Mouse (Mus musculus): ENCODE data around the gene Mpped2. TPM values are rescaled to one million over a fixed set of nuclear protein-coding genes. Genes with fewer than 3 reads are reported as not detected.

Gene Mpped2
- polyA plus RNA-seq, 1 experiment, result not detected

DNA sequence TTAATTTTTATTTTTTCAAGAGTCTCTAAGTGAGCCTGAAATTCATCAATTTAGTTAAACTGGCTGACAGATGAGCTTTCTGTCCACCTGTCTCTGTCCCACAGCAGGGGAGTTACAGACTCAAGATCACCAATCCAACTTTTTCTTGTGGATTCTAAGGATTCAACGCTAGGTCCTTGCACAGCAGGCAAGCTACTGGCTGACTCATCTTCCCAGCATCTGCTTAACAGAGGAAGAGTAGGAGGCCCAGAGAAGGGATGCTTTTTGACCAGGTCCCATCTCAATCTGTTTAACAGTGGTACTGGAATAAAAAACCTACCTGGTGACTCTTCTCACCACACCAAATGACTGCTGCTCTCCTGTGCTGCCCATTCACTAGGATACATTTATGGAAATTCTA is 133.0 kb downstream of the Mpped2 start:
- no peak overlapping the region for H3K4me3 ChIP-seq (ENCODE audit: insufficient read depth, low read depth, low read length)
- H3K27ac ChIP-seq (ENCODE audit: insufficient read depth, low read depth, low read length), result no peak overlapping the region
- 30% methylated on average over 1 of the region's 1 CpGs for WGBS

DNA sequence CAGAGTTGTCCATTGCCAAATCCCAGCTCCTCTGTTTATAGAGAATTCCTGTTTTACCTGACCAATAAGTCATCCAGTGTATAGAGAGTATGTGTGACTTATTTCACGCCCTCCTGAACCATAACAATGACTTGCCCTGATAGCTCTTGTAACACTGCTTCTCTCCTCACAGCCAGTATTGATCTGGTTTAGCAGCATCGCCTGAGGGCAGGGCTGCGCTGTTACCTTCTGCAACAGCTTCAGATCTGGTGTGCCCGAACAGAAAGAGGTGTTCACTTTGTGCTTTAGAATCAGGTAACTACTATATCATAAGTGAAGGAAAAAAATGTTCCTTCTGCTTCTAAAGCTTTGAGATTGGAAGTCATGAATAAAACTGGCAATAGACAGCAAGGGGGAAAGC is 133.7 kb downstream of the Mpped2 start:
- Histone ChIP-seq H3K4me3 (ENCODE audit: insufficient read depth, low read depth, low read length) (no peak overlapping the region), H3K27ac (ENCODE audit: insufficient read depth, low read depth, low read length) (no peak overlapping the region), H3K4me1 (ENCODE audit: control insufficient read depth, insufficient read depth, low read length) (peaks cover 8% of the 10 kb centered on the region; the same call in 1 of the 2 replicates)
- 91% methylated on average over 4 of the region's 4 CpGs for WGBS
- no peak for TF ChIP-seq POLR2A (IDR thresholded peaks at IDR 0.05; ENCODE audit: insufficient read depth, low read depth, low read length)
- no peak for TF ChIP-seq CTCF (IDR thresholded peaks at IDR 0.05; ENCODE audit: insufficient read depth, low read depth, low read length)

More for the DNA sequence above, 133.0 kb downstream of the Mpped2 start:
- TF ChIP-seq CTCF (IDR thresholded peaks at IDR 0.05; ENCODE audit: insufficient read depth, low read depth, low read length) (no peak), POLR2A (IDR thresholded peaks at IDR 0.05; ENCODE audit: insufficient read depth, low read depth, low read length) (no peak)
- peaks cover 8% of the 10 kb centered on the region for H3K4me1 ChIP-seq (ENCODE audit: control insufficient read depth, insufficient read depth, low read length)

DNA sequence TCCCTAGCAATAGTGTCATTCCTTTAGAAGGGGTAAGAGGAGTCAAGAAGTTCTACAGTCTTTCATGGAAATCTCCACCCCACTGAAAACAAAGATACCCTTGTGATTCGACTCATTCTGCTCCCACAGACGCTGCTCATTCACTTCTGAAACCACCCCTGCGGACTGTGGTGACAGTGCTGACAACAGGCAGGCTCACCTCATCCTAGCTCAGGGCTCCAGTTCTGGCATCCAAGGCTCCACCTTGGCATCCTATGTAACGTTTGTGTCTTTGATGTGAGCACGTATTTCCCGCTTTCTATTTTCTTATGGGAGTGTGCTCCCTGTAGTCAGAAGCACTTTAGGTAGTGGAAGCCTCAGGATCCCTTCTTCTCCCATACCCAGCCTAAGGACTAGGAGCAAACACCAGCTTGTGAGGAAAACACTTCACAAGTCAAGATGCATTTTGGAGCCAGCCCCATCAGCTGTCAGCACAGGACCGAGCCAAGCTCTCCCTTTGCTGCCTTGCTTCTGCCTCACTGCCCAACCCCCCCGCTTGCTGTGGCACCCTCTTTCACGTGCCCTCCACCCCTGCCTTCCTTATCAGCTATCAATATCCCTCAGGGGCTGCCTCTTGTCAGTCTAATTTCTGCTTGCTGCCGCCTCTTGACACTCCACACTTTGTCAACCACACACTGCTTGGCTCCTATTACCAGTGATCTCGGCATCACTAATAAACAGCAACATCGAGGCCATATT is 135.7 kb downstream of the Mpped2 start:
- Histone ChIP-seq H3K4me3 (ENCODE audit: insufficient read depth, low read depth, low read length) (no peak overlapping the region), H3K27ac (ENCODE audit: insufficient read depth, low read depth, low read length) (no peak overlapping the region), H3K4me1 (ENCODE audit: control insufficient read depth, insufficient read depth, low read length) (peaks cover 8% of the 10 kb centered on the region; the same call in 1 of the 2 replicates)
- TF ChIP-seq CTCF (IDR thresholded peaks at IDR 0.05; ENCODE audit: insufficient read depth, low read depth, low read length), result no peak
- 62% methylated on average over 12 of the region's 12 CpGs for WGBS

DNA sequence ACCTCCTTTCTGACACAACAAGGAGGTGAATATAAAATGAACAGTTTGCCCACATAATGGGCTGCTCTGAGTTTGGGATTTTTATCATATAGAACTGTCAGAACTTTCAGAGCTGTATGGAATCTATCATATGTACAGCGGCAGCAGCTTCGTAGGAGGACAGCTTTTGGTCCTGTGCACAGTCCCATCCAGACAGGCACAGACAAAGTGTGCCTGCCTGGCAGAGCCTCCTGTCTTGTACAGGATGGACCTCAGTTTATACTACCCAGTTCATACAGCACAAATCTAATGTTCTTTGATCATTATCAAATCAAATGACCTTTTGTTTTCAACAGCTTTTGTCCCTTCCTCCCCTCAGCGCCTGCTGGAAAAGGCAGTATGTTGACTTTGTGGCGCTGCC is 136.4 kb downstream of the Mpped2 start:
- Histone ChIP-seq H3K4me3 (ENCODE audit: insufficient read depth, low read depth, low read length) (no peak overlapping the region), H3K4me1 (ENCODE audit: control insufficient read depth, insufficient read depth, low read length) (peaks cover 8% of the 10 kb centered on the region; the same call in 1 of the 2 replicates), H3K27ac (ENCODE audit: insufficient read depth, low read depth, low read length) (no peak overlapping the region)
- TF ChIP-seq POLR2A (IDR thresholded peaks at IDR 0.05; ENCODE audit: insufficient read depth, low read depth, low read length) (no peak), CTCF (IDR thresholded peaks at IDR 0.05; ENCODE audit: insufficient read depth, low read depth, low read length) (no peak)
- 84% methylated on average over 4 of the region's 4 CpGs for WGBS

DNA sequence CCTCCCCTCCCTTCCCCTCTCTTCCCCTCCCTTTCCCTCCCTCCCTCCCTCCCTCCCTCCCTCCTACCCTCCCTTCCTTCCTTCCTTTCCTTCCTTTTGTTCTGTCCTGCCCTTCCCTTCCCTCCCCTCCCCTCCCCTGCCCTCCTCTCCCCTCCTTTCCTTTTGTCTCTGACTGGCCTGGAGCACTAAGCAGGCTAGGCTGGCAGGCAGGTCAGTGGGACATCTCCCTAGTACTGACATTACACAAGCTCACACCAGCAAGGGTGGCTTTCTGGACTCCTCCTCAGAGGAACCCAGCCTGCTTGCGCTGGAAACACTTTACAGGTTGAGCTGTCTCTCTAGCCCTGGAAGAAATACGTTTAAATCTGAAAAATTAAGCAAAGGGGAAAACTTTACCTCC is 139.5 kb downstream of the Mpped2 start:
- no peak overlapping the region for H3K27ac ChIP-seq (ENCODE audit: insufficient read depth, low read depth, low read length)
- H3K4me3 ChIP-seq (ENCODE audit: insufficient read depth, low read depth, low read length), result no peak overlapping the region
- H3K4me1 ChIP-seq (ENCODE audit: control insufficient read depth, insufficient read depth, low read length), result peaks cover 13% of the 10 kb centered on the region
- TF ChIP-seq POLR2A (IDR thresholded peaks at IDR 0.05; ENCODE audit: insufficient read depth, low read depth, low read length) (no peak), CTCF (IDR thresholded peaks at IDR 0.05; ENCODE audit: insufficient read depth, low read depth, low read length) (no peak)
- 73% methylated on average over 2 of the region's 2 CpGs for WGBS

DNA sequence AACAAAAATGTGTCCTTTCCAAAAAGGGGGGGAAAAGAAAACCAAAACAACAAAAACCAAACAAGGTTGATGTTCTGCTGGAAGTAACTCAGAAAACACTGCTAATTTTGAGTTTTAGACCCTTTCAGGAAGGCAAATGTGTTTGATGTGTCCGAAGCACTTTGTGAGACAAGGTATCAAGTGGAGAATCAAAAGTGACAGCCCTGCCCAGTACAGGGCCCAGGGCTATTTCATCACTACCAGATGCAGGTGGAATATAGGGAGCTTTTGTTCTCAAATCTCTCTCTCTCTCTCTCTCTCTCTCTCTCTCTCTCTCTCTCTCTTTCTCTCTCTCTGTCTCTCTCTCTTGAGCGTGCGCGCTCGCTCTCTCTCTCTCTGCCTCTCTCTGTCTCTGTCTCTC is 140.1 kb downstream of the Mpped2 start:
- WGBS, result 88% methylated on average over 5 of the region's 5 CpGs
- Histone ChIP-seq H3K27ac (ENCODE audit: insufficient read depth, low read depth, low read length) (no peak overlapping the region), H3K4me1 (ENCODE audit: control insufficient read depth, insufficient read depth, low read length) (peaks cover 16% of the 10 kb centered on the region), H3K4me3 (ENCODE audit: insufficient read depth, low read depth, low read length) (no peak overlapping the region)
- TF ChIP-seq POLR2A (IDR thresholded peaks at IDR 0.05; ENCODE audit: insufficient read depth, low read depth, low read length), result no peak
- no peak for TF ChIP-seq CTCF (IDR thresholded peaks at IDR 0.05; ENCODE audit: insufficient read depth, low read depth, low read length)

DNA sequence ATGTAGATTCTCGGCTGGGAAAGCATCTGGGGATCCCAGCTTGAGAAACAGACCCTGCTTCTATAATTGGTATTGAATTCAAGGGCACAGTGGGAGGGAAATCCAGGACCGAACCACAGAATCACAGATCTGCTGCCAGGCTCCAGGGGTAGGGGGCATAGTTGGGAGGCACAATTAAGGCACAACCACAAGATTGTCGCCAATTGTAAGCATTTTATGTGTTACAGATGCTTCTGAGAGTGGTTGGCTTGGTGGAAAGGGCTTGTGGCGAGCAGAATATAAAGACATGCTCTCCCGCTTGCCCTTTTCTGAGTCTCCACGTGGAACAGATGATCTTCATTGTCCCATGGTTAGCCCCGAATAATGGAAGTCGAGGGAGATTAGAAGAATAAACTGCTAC is 142.3 kb downstream of the Mpped2 start:
- TF ChIP-seq CTCF (IDR thresholded peaks at IDR 0.05; ENCODE audit: insufficient read depth, low read depth, low read length) (no peak), POLR2A (IDR thresholded peaks at IDR 0.05; ENCODE audit: insufficient read depth, low read depth, low read length) (no peak)
- Histone ChIP-seq H3K4me1 (ENCODE audit: control insufficient read depth, insufficient read depth, low read length) (peaks cover 8% of the 10 kb centered on the region; the same call in 1 of the 2 replicates), H3K4me3 (ENCODE audit: insufficient read depth, low read depth, low read length) (no peak overlapping the region), H3K27ac (ENCODE audit: insufficient read depth, low read depth, low read length) (no peak overlapping the region)
- WGBS, result 55% methylated on average over 8 of the region's 8 CpGs

DNA sequence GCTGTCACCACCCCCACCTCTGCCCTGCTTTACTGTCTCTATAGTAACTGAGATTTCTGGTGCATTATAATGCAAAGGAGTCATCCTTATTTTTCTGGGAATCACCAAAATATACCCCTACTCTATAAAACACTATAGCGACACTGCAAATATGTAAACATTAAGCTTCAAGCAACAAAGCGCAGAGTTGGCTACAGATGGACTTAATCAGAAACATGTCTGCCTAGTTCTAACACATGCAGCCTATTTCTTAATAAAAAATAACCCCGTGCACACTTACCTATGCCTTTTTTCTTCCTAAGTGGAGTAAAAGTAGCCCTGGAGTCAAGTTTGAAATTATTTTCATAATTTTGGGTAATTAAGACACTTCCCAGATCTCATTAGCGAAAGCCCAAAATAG is 144.2 kb downstream of the Mpped2 start:
- Histone ChIP-seq H3K27ac (ENCODE audit: insufficient read depth, low read depth, low read length) (no peak overlapping the region), H3K4me1 (ENCODE audit: control insufficient read depth, insufficient read depth, low read length) (peaks cover 8% of the 10 kb centered on the region; the same call in 1 of the 2 replicates), H3K4me3 (ENCODE audit: insufficient read depth, low read depth, low read length) (no peak overlapping the region)
- WGBS, result 83% methylated on average over 4 of the region's 4 CpGs
- TF ChIP-seq POLR2A (IDR thresholded peaks at IDR 0.05; ENCODE audit: insufficient read depth, low read depth, low read length) (no peak), CTCF (IDR thresholded peaks at IDR 0.05; ENCODE audit: insufficient read depth, low read depth, low read length) (no peak)

DNA sequence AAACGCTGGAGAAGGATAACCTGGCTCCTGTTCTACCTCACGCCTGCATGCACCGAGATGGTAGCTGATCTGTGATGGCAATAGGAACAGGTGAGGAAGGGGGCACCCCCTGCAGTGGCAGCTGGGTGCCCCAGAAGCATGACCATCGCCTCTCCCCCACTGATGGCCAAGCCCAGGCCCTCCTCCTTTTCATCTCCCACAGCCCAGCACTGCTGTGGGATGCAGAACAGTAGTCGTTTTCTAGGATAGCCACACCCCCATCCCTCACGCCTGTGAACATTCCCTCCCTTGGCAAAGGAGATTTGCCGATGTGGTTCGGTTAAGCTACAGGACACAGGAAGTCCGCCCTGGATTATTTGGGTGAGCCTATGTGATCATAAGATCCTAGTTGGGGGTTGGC is 151.1 kb downstream of the Mpped2 start:
- H3K4me1 ChIP-seq (ENCODE audit: control insufficient read depth, insufficient read depth, low read length), result peaks cover 10% of the 10 kb centered on the region
- 65% methylated on average over 9 of the region's 9 CpGs for WGBS
- H3K27ac ChIP-seq (ENCODE audit: insufficient read depth, low read depth, low read length), result no peak overlapping the region
- no peak overlapping the region for H3K4me3 ChIP-seq (ENCODE audit: insufficient read depth, low read depth, low read length)
- TF ChIP-seq POLR2A (IDR thresholded peaks at IDR 0.05; ENCODE audit: insufficient read depth, low read depth, low read length) (no peak), CTCF (IDR thresholded peaks at IDR 0.05; ENCODE audit: insufficient read depth, low read depth, low read length) (no peak)
